In the genomic region with DNA sequence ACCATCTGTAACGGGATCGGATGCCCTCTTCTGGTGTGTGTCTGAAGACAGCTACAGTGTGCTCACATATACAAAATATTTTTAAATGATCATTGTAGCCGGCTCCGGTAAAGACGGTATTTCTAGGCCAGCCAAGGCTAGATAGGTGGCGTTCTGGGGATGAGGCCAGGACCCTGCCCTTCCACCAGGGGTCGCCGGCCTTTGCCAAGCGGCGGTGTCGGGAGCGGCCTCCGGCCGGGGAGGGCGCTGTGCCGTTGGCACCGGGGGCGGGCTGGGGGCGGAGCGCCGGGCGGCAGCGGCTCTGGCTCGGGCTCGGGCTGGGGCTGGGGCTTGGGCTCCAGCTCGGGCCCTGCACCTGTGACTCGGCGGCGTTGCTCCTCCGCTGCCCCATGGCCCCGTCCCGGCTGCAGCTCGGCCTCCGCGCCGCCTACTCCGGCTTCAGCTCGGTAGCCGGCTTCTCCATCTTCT, we compare ENCODE assay signal across 8 mouse cellular contexts. TPM values are rescaled to one million over a fixed set of nuclear protein-coding genes. Genes with fewer than 3 reads are reported as not detected.
DNase-seq lines count a peak whose midpoint lies in the region; ATAC-seq and TF ChIP-seq lines count a peak whose summit lies in the region.

No protein-coding gene starts in this region.

- DNase-seq in c-Kit-positive CD71-positive TER-119-negative erythroid progenitor cells, embryonic 14.5 days (ENCODE audit: low read depth): peak; percentile 75
- peak; percentile 94 for DNase-seq in heart, postnatal 14 days
- peak; percentile 87 for DNase-seq in layer of hippocampus, adult 11-12 months (ENCODE audit: low spot score)
- peak; percentile 87 to 92 for DNase-seq in lung, adult 18-20 months
- DNase-seq in testis, postnatal 10 days (ENCODE audit: low spot score): peak; percentile 95

- H3K4me3 ChIP-seq in E14TG2a.4 (replicated peaks; ENCODE audit: low read length): peak overlapping the region; percentile 88
- H3K4me3 ChIP-seq in forebrain, embryonic 12.5 days (replicated peaks): peak overlapping the region; percentile 67
- H3K4me3 ChIP-seq in neural tube, embryonic 14.5 days (ENCODE audit: low read depth, low read length): peak overlapping the region; percentile 61

- H3K27me3 ChIP-seq in E14TG2a.4 (ENCODE audit: insufficient read depth, low read length): peaks cover 25% of the 10 kb centered on the region
- peaks cover 25% of the 10 kb centered on the region for H3K27me3 ChIP-seq in forebrain, embryonic 12.5 days
- H3K27me3 ChIP-seq in neural tube, embryonic 14.5 days (ENCODE audit: control insufficient read depth, insufficient read depth, low read length): 0 out of 2 replicates have a peak, but pooled peaks cover 3% of the 10 kb centered on the region

- no peaks in the 10 kb centered on the region for H3K36me3 ChIP-seq in E14TG2a.4 (ENCODE audit: insufficient read depth, low read length)
- H3K36me3 ChIP-seq in forebrain, embryonic 12.5 days (replicated peaks): no peaks in the 10 kb centered on the region
- H3K36me3 ChIP-seq in neural tube, embryonic 14.5 days (ENCODE audit: control insufficient read depth, insufficient read depth, low read length): no peaks in the 10 kb centered on the region

- H3K27ac ChIP-seq in forebrain, embryonic 12.5 days: 0 out of 2 replicates have a peak overlapping the region, but pooled peaks have one; percentile 33
- H3K27ac ChIP-seq in neural tube, embryonic 14.5 days (ENCODE audit: low read depth, low read length): peak overlapping the region; percentile 60

- no peaks in the 10 kb centered on the region for H3K9me3 ChIP-seq in E14TG2a.4 (ENCODE audit: low read length)
- no peaks in the 10 kb centered on the region for H3K9me3 ChIP-seq in forebrain, embryonic 12.5 days
- H3K9me3 ChIP-seq in neural tube, embryonic 14.5 days (ENCODE audit: control insufficient read depth, low read length): no peaks in the 10 kb centered on the region

- intact Hi-C loops in heart, postnatal 14 days (cut with DNase I): loop anchor here (1.0 to 5.0 kb wide), 3 partner anchors 66 to 168 kb away; no protein-coding TSS in a partner anchor

- H3K4me1 ChIP-seq in E14TG2a.4 (replicated peaks; ENCODE audit: low read depth, low read length): peaks cover 63% of the 10 kb centered on the region
- H3K4me1 ChIP-seq in forebrain, embryonic 12.5 days: peaks cover 34% of the 10 kb centered on the region
- peaks cover 9% of the 10 kb centered on the region; the same call in 1 of the 2 replicates for H3K4me1 ChIP-seq in neural tube, embryonic 14.5 days (ENCODE audit: control insufficient read depth, insufficient read depth, low read length)

- 5% methylated on average over 27 of the region's 39 CpGs for WGBS in forebrain, embryonic 12.5 days
- 3% methylated on average over 39 of the region's 39 CpGs for WGBS in neural tube, embryonic 14.5 days

- ATAC-seq in forebrain, embryonic 12.5 days (ENCODE audit: low FRiP score): peak; percentile 86
- ATAC-seq in neural tube, embryonic 14.5 days (ENCODE audit: low read depth): peak; percentile 86

- peak; percentile 35 for TF ChIP-seq CTCF in E14TG2a.4 (conservative IDR thresholded peaks at IDR 0.05; ENCODE audit: low read length)

- peak overlapping the region; percentile 82 for H3K4me2 ChIP-seq in forebrain, embryonic 12.5 days
- H3K4me2 ChIP-seq in neural tube, embryonic 14.5 days (ENCODE audit: low read depth, low read length): peak overlapping the region; percentile 75

- peak overlapping the region; percentile 77 for H3K9ac ChIP-seq in forebrain, embryonic 12.5 days
- H3K9ac ChIP-seq in neural tube, embryonic 14.5 days (replicated peaks; ENCODE audit: low read depth, low read length): peak overlapping the region; percentile 83

RNA-seq across cellular contexts. Expression of a gene that starts 5.8 kb away (rescaled TPM):
- 36.6 and 38.1 TPM in 2 replicates for polyA plus RNA-seq in forebrain, embryonic 12.5 days (2016; fragmentation: Nextera tagmentation; extraction: Ambion mirVana)
- total RNA-seq in heart, postnatal 14 days (2021): 10 to 100 TPM; 78.3 to 78.9 TPM
- polyA plus RNA-seq in neural tube, embryonic 14.5 days (2014; fragmentation: Nextera tagmentation; extraction: Ambion mirVana): 94.5 and 104 TPM in 2 replicates

RNA-seq across cellular contexts. Expression of a gene that starts 16.4 kb away (rescaled TPM):
- polyA plus RNA-seq in forebrain, embryonic 12.5 days (2016; fragmentation: Nextera tagmentation; extraction: Ambion mirVana): 6.2 and 6.3 TPM in 2 replicates
- 10 to 100 TPM; 32.7 to 34.3 TPM for total RNA-seq in heart, postnatal 14 days (2021)
- polyA plus RNA-seq in neural tube, embryonic 14.5 days (2014; fragmentation: Nextera tagmentation; extraction: Ambion mirVana): 6.7 and 9.5 TPM in 2 replicates

RNA-seq across cellular contexts. Expression of a gene that starts 53.0 kb away (rescaled TPM):
- 0.10 and 0.33 TPM in 2 replicates for polyA plus RNA-seq in forebrain, embryonic 12.5 days (2016; fragmentation: Nextera tagmentation; extraction: Ambion mirVana)
- 1 to 10 TPM; 1.8 to 4.9 TPM for total RNA-seq in heart, postnatal 14 days (2021)
- polyA plus RNA-seq in neural tube, embryonic 14.5 days (2014; fragmentation: Nextera tagmentation; extraction: Ambion mirVana): 0.41 TPM in 1 of 2 replicates, not detected in the other

Comparison
In these comparisons a context has a peak if more than half of its experiments do, and no peak if none do; other contexts are left out.
1. Peak in every context shown above with its lines: DNase-seq, ATAC-seq, H3K4me3 ChIP-seq and H3K27ac ChIP-seq.